In genomic region chr3:127265182-127265581, GRCm38 (mm10) we compare ENCODE assay signal across 23 mouse cellular contexts.
A peak's percentile ranks its signal among the peaks of the same experiment; 100 is the strongest.
DNase-seq lines count a peak whose midpoint lies in the region; ATAC-seq and TF ChIP-seq lines count a peak whose summit lies in the region.
"Had no signal": no experiment of that assay in that cellular context is flagged by ENCODE, and none has a peak within 500 bp of the region (broad histone marks: within the 10 kb centered on the region; RNA-seq: fewer than 3 reads in every experiment).

No protein-coding gene starts in this region.

- ATAC-seq in forebrain, embryonic 16.5 days: no peak
- ATAC-seq in midbrain, embryonic 15.5 days (replicated peaks): no peak
- no peak for ATAC-seq in midbrain, postnatal 0 days (ENCODE audit: low FRiP score)
- ATAC-seq: activated CD4-positive, CD25-positive, alpha-beta regulatory T cell, adult 4 months had no signal

- WGBS in forebrain, embryonic 10.5 days: 85% methylated on average over 3 of the region's 3 CpGs
- WGBS in forebrain, embryonic 16.5 days: 73% methylated on average over 3 of the region's 3 CpGs
- WGBS in midbrain, embryonic 15.5 days: 69% methylated on average over 3 of the region's 3 CpGs
- WGBS in midbrain, postnatal 0 days: 81% methylated on average over 3 of the region's 3 CpGs

- H3K36me3 ChIP-seq in forebrain, embryonic 10.5 days (replicated peaks): no peaks in the 10 kb centered on the region
- H3K36me3 ChIP-seq in forebrain, embryonic 16.5 days (ENCODE audit: control insufficient read depth, insufficient read depth): no peaks in the 10 kb centered on the region
- no peaks in the 10 kb centered on the region for H3K36me3 ChIP-seq in midbrain, embryonic 15.5 days (replicated peaks)
- no peaks in the 10 kb centered on the region for H3K36me3 ChIP-seq in midbrain, postnatal 0 days (ENCODE audit: insufficient read depth, low read length)
- H3K36me3 ChIP-seq: embryonic facial prominence, embryonic 12.5 days; embryonic facial prominence, embryonic 15.5 days; forebrain, embryonic 12.5 days; hindbrain, embryonic 12.5 days; hindbrain, embryonic 15.5 days had no signal

- H3K9me3 ChIP-seq in forebrain, embryonic 10.5 days: no peaks in the 10 kb centered on the region
- no peaks in the 10 kb centered on the region for H3K9me3 ChIP-seq in forebrain, embryonic 16.5 days (ENCODE audit: control insufficient read depth, low read length)
- H3K9me3 ChIP-seq in midbrain, embryonic 15.5 days: no peaks in the 10 kb centered on the region
- no peaks in the 10 kb centered on the region for H3K9me3 ChIP-seq in midbrain, postnatal 0 days (ENCODE audit: low read length)
- H3K9me3 ChIP-seq: embryonic facial prominence, embryonic 12.5 days; embryonic facial prominence, embryonic 15.5 days; forebrain, embryonic 12.5 days; hindbrain, embryonic 12.5 days; hindbrain, embryonic 15.5 days had no signal

- H3K4me2 ChIP-seq in forebrain, embryonic 16.5 days (ENCODE audit: low read length): no peak overlapping the region
- no peak overlapping the region for H3K4me2 ChIP-seq in midbrain, embryonic 15.5 days
- H3K4me2 ChIP-seq in midbrain, postnatal 0 days (ENCODE audit: low read depth, low read length, poor library complexity, severe bottlenecking): no peak overlapping the region
- H3K4me2 ChIP-seq: embryonic facial prominence, embryonic 12.5 days; embryonic facial prominence, embryonic 15.5 days; forebrain, embryonic 12.5 days; heart, embryonic 11.5 days; hindbrain, embryonic 12.5 days; hindbrain, embryonic 15.5 days had no signal

- H3K27me3 ChIP-seq in forebrain, embryonic 10.5 days (ENCODE audit: poor library complexity, severe bottlenecking): no peaks in the 10 kb centered on the region
- no peaks in the 10 kb centered on the region for H3K27me3 ChIP-seq in forebrain, embryonic 16.5 days (replicated peaks; ENCODE audit: control insufficient read depth, insufficient read depth, low read length)
- H3K27me3 ChIP-seq in midbrain, embryonic 15.5 days (replicated peaks): no peaks in the 10 kb centered on the region
- no peaks in the 10 kb centered on the region for H3K27me3 ChIP-seq in midbrain, postnatal 0 days (ENCODE audit: insufficient read depth, low read length)
- H3K27me3 ChIP-seq: embryonic facial prominence, embryonic 12.5 days; embryonic facial prominence, embryonic 15.5 days; forebrain, embryonic 12.5 days; hindbrain, embryonic 12.5 days; hindbrain, embryonic 15.5 days had no signal

- H3K4me3 ChIP-seq in forebrain, embryonic 10.5 days: no peak overlapping the region
- no peak overlapping the region for H3K4me3 ChIP-seq in forebrain, embryonic 16.5 days (replicated peaks; ENCODE audit: low read length)
- H3K4me3 ChIP-seq in layer of hippocampus, adult 2 months: no peak overlapping the region
- no peak overlapping the region for H3K4me3 ChIP-seq in midbrain, embryonic 15.5 days
- H3K4me3 ChIP-seq in midbrain, postnatal 0 days (ENCODE audit: low read depth, low read length): no peak overlapping the region
- H3K4me3 ChIP-seq: embryonic facial prominence, embryonic 12.5 days; embryonic facial prominence, embryonic 15.5 days; forebrain, embryonic 12.5 days; gastrocnemius, adult 2 months; hindbrain, embryonic 12.5 days; hindbrain, embryonic 15.5 days had no signal

- peak overlapping the region; percentile 58; the same call in 1 of the 2 replicates for H3K27ac ChIP-seq in forebrain, embryonic 10.5 days
- H3K27ac ChIP-seq in forebrain, embryonic 16.5 days (ENCODE audit: low read length): no peak overlapping the region
- H3K27ac ChIP-seq in layer of hippocampus, adult 2 months: peak overlapping the region; percentile 40
- H3K27ac ChIP-seq in midbrain, embryonic 15.5 days: peak overlapping the region; percentile 45; the same call in 1 of the 2 replicates
- no peak overlapping the region for H3K27ac ChIP-seq in midbrain, postnatal 0 days (ENCODE audit: low read depth, low read length)
- H3K27ac ChIP-seq: embryonic facial prominence, embryonic 12.5 days; embryonic facial prominence, embryonic 15.5 days; forebrain, embryonic 12.5 days; gastrocnemius, adult 2 months; hindbrain, embryonic 12.5 days; hindbrain, embryonic 15.5 days had no signal

- H3K9ac ChIP-seq in forebrain, embryonic 16.5 days (replicated peaks; ENCODE audit: low read depth, low read length): no peak overlapping the region
- no peak overlapping the region for H3K9ac ChIP-seq in midbrain, embryonic 15.5 days
- no peak overlapping the region for H3K9ac ChIP-seq in midbrain, postnatal 0 days (replicated peaks; ENCODE audit: low read length, poor library complexity, severe bottlenecking)
- H3K9ac ChIP-seq: embryonic facial prominence, embryonic 12.5 days; embryonic facial prominence, embryonic 15.5 days; forebrain, embryonic 12.5 days; hindbrain, embryonic 12.5 days; hindbrain, embryonic 15.5 days had no signal

- no peak for TF ChIP-seq CTCF in layer of hippocampus, adult 2 months (conservative IDR thresholded peaks at IDR 0.05)
- TF ChIP-seq CTCF in midbrain, postnatal 0 days (IDR thresholded peaks at IDR 0.05): no peak

- DNase-seq in forebrain, embryonic 10.5 days (ENCODE audit: extremely low spot score, low spot score): no peak
- DNase-seq in layer of hippocampus, adult 2 months (ENCODE audit: low spot score in 2 of 2): no peak
- no peak for DNase-seq in layer of hippocampus, postnatal 25 days (ENCODE audit: extremely low spot score in 1 of 2, low spot score in 1 of 2)
- DNase-seq in midbrain, postnatal 0 days (ENCODE audit: low spot score): no peak
- peak; percentile 75 for DNase-seq in brain, adult 2 months (ENCODE audit: low read depth, low spot score)
- no peak for DNase-seq in right cerebral cortex, adult 18-20 months
- DNase-seq: adrenal gland, adult 8-10 months; adrenal gland, postnatal 25 days; cerebellum, adult 2 months; cerebellum, adult 9-11 months; cerebellum, postnatal 25 days; gastrocnemius, adult 2 months; gastrocnemius, postnatal 14 days; heart, adult 11 months had no signal

- H3K4me1 ChIP-seq in forebrain, embryonic 10.5 days: peaks cover 26% of the 10 kb centered on the region
- H3K4me1 ChIP-seq in forebrain, embryonic 16.5 days (replicated peaks; ENCODE audit: control insufficient read depth, insufficient read depth, low read length): peaks cover 18% of the 10 kb centered on the region
- H3K4me1 ChIP-seq in midbrain, embryonic 15.5 days: peaks cover 32% of the 10 kb centered on the region
- H3K4me1 ChIP-seq in midbrain, postnatal 0 days (ENCODE audit: insufficient read depth, low read length): peaks cover 10% of the 10 kb centered on the region; the same call in 1 of the 2 replicates
- H3K4me1 ChIP-seq: embryonic facial prominence, embryonic 15.5 days had no signal

Comparison
In these comparisons a context has a peak if more than half of its experiments do, and no peak if none do; other contexts are left out.
1. H3K27ac ChIP-seq: peak in forebrain, embryonic 10.5 days (single experiment), layer of hippocampus, adult 2 months (single experiment) and midbrain, embryonic 15.5 days (single experiment); none in forebrain, embryonic 16.5 days (single experiment) and midbrain, postnatal 0 days (single experiment).